In genomic region chr10:106058050-106058449, GRCm38 (mm10) we compare ENCODE assay signal across 9 mouse cellular contexts.
ATAC-seq and TF ChIP-seq lines count a peak whose summit lies in the region.
"Had no signal": no experiment of that assay in that cellular context is flagged by ENCODE, and none has a peak within 500 bp of the region (broad histone marks: within the 10 kb centered on the region; RNA-seq: fewer than 3 reads in every experiment).

No protein-coding gene starts in this region.

- TF ChIP-seq CTCF in intestine, postnatal 0 days (IDR thresholded peaks at IDR 0.05; ENCODE audit: low read depth): no peak

- no peak overlapping the region for H3K4me2 ChIP-seq in intestine, embryonic 15.5 days (replicated peaks)
- no peak overlapping the region for H3K4me2 ChIP-seq in intestine, postnatal 0 days (replicated peaks; ENCODE audit: low read depth)
- H3K4me2 ChIP-seq in intestine, embryonic 16.5 days (ENCODE audit: low read depth, low read length): no peak overlapping the region
- H3K4me2 ChIP-seq in liver, embryonic 12.5 days: no peak overlapping the region

- no peak overlapping the region for H3K4me3 ChIP-seq in intestine, embryonic 15.5 days (replicated peaks)
- H3K4me3 ChIP-seq in intestine, postnatal 0 days (ENCODE audit: low read depth, low read length): no peak overlapping the region
- H3K4me3 ChIP-seq in intestine, embryonic 16.5 days (ENCODE audit: low read length): no peak overlapping the region
- no peak overlapping the region for H3K4me3 ChIP-seq in liver, embryonic 12.5 days

- no peaks in the 10 kb centered on the region for H3K27me3 ChIP-seq in intestine, embryonic 15.5 days (replicated peaks)
- no peaks in the 10 kb centered on the region for H3K27me3 ChIP-seq in intestine, postnatal 0 days (replicated peaks; ENCODE audit: control insufficient read depth, insufficient read depth, low read length)
- H3K27me3 ChIP-seq in intestine, embryonic 16.5 days (replicated peaks; ENCODE audit: control insufficient read depth, insufficient read depth, low read length): no peaks in the 10 kb centered on the region
- H3K27me3 ChIP-seq in liver, embryonic 12.5 days (replicated peaks): no peaks in the 10 kb centered on the region
- H3K27me3 ChIP-seq: CH12.LX, Patski had no signal

- H3K27ac ChIP-seq in intestine, embryonic 15.5 days: no peak overlapping the region
- no peak overlapping the region for H3K27ac ChIP-seq in intestine, postnatal 0 days (ENCODE audit: low read depth, low read length)
- no peak overlapping the region for H3K27ac ChIP-seq in intestine, embryonic 16.5 days (ENCODE audit: low read length)
- no peak overlapping the region for H3K27ac ChIP-seq in liver, embryonic 12.5 days

- no peaks in the 10 kb centered on the region for H3K4me1 ChIP-seq in intestine, embryonic 15.5 days (replicated peaks)
- H3K4me1 ChIP-seq in intestine, postnatal 0 days (replicated peaks; ENCODE audit: control insufficient read depth, insufficient read depth, low read length): no peaks in the 10 kb centered on the region
- no peaks in the 10 kb centered on the region for H3K4me1 ChIP-seq in intestine, embryonic 16.5 days (ENCODE audit: control insufficient read depth, insufficient read depth, low read length)
- no peaks in the 10 kb centered on the region for H3K4me1 ChIP-seq in liver, embryonic 12.5 days

- H3K9ac ChIP-seq in intestine, embryonic 15.5 days: no peak overlapping the region
- H3K9ac ChIP-seq in intestine, postnatal 0 days (ENCODE audit: low read depth, low read length): no peak overlapping the region
- no peak overlapping the region for H3K9ac ChIP-seq in intestine, embryonic 16.5 days (ENCODE audit: low read depth, low read length)
- H3K9ac ChIP-seq in liver, embryonic 12.5 days: no peak overlapping the region

- H3K36me3 ChIP-seq in intestine, embryonic 15.5 days: no peaks in the 10 kb centered on the region
- H3K36me3 ChIP-seq in intestine, postnatal 0 days (ENCODE audit: control insufficient read depth, insufficient read depth): no peaks in the 10 kb centered on the region
- H3K36me3 ChIP-seq in intestine, embryonic 16.5 days (ENCODE audit: control insufficient read depth, insufficient read depth, low read length): no peaks in the 10 kb centered on the region
- no peaks in the 10 kb centered on the region for H3K36me3 ChIP-seq in liver, embryonic 12.5 days
- H3K36me3 ChIP-seq: G1E had no signal

- WGBS in intestine, embryonic 15.5 days: 71% methylated on average over 5 of the region's 5 CpGs
- WGBS in intestine, postnatal 0 days: 42% methylated on average over 5 of the region's 5 CpGs
- WGBS in intestine, embryonic 16.5 days: 60% methylated on average over 5 of the region's 5 CpGs
- 77% methylated on average over 5 of the region's 5 CpGs for WGBS in liver, embryonic 12.5 days (ENCODE audit: insufficient replicate concordance)

- H3K9me3 ChIP-seq in intestine, embryonic 15.5 days: no peaks in the 10 kb centered on the region
- H3K9me3 ChIP-seq in intestine, postnatal 0 days (ENCODE audit: control insufficient read depth): no peaks in the 10 kb centered on the region
- no peaks in the 10 kb centered on the region for H3K9me3 ChIP-seq in intestine, embryonic 16.5 days (ENCODE audit: control insufficient read depth, low read length)
- H3K9me3 ChIP-seq in liver, embryonic 12.5 days (replicated peaks): no peaks in the 10 kb centered on the region; the same call in 1 of the 2 replicates

- peak; percentile 51; the same call in 1 of the 2 replicates for ATAC-seq in intestine, embryonic 15.5 days
- ATAC-seq in intestine, postnatal 0 days: no peak
- ATAC-seq in intestine, embryonic 16.5 days: peak; percentile 75
- no peak for ATAC-seq in liver, embryonic 12.5 days
- ATAC-seq: activated CD4-positive, CD25-positive, alpha-beta regulatory T cell, adult 4 months; CD4-positive, CD25-positive, alpha-beta regulatory T cell, adult 4 months; Patski had no signal

Comparison
In these comparisons a context has a peak if more than half of its experiments do, and no peak if none do; other contexts are left out.
1. ATAC-seq: peak in intestine, embryonic 15.5 days (single experiment) and intestine, embryonic 16.5 days (single experiment); none in intestine, postnatal 0 days (single experiment) and liver, embryonic 12.5 days (single experiment).